Mouse (Mus musculus): ENCODE data around the gene Lmo3. TPM values are rescaled to one million over a fixed set of nuclear protein-coding genes. Genes with fewer than 3 reads are reported as not detected.

The Lmo3 gene
- total and polyA plus RNA-seq, 3 experiments: not detected

GRCm38 (mm10) chr6:138426894-138427293 lies 154.9 kb downstream of the Lmo3 start:
- Histone ChIP-seq H3K4me2 (ENCODE audit: insufficient read depth, low read depth, poor library complexity, severe bottlenecking) (no peak overlapping the region), H3K4me3 (replicated peaks in 1 of 3; ENCODE audit: low read depth in 2 of 3, low read length in 2 of 3, poor library complexity in 1 of 3) (no peak overlapping the region), H3K79me2 (replicated peaks; ENCODE audit: control insufficient read depth, extremely low read depth, insufficient read depth, poor library complexity, severe bottlenecking) (no peaks in the 10 kb centered on the region), H3K36me3 (replicated peaks in 1 of 2; ENCODE audit: control insufficient read depth in 1 of 2, insufficient read depth in 1 of 2, low read length in 1 of 2) (no peaks in the 10 kb centered on the region), H3K4me1 (ENCODE audit: control insufficient read depth in 1 of 2, insufficient read depth in 2 of 2) (no peaks in the 10 kb centered on the region), H3K27ac (ENCODE audit: insufficient read depth, low read depth) (no peak overlapping the region), H3K27me3 (replicated peaks) (no peaks in the 10 kb centered on the region), H3K9ac (ENCODE audit: insufficient read depth, low read depth) (no peak overlapping the region), H3K9me3 (replicated peaks; ENCODE audit: low read length) (peaks cover 55% of the 10 kb centered on the region)
- no peak for DNase-seq (ENCODE audit: extremely low read depth)
- TF ChIP-seq USF2 (conservative IDR thresholded peaks at IDR 0.05; ENCODE audit: low read depth, low read length) (no peak), CHD1 (IDR thresholded peaks at IDR 0.05; ENCODE audit: low read depth, low read length) (no peak), NRF1 (IDR thresholded peaks at IDR 0.05; ENCODE audit: low read depth, low read length) (no peak), CTCF (conservative IDR thresholded peaks at IDR 0.05 in 1 of 2, IDR thresholded peaks at IDR 0.05 in 1 of 2; ENCODE audit: low read depth in 2 of 2, low read length in 2 of 2) (no peak), TBP (conservative IDR thresholded peaks at IDR 0.05; ENCODE audit: low read depth, low read length) (no peak), ZC3H11A (IDR thresholded peaks at IDR 0.05; ENCODE audit: low read depth, low read length) (no peak), MYC (IDR thresholded peaks at IDR 0.05; ENCODE audit: low read depth, low read length) (no peak), GABPA (IDR thresholded peaks at IDR 0.05; ENCODE audit: insufficient replicate concordance, low read depth, low read length) (no peak), ETS1 (conservative IDR thresholded peaks at IDR 0.05; ENCODE audit: low read depth, low read length) (no peak), POLR2A (IDR thresholded peaks at IDR 0.05; ENCODE audit: low read depth, low read length) (no peak), JUND (conservative IDR thresholded peaks at IDR 0.05; ENCODE audit: low read depth, low read length) (no peak), NELFE (IDR thresholded peaks at IDR 0.05; ENCODE audit: low read depth, low read length) (no peak), UBTF (IDR thresholded peaks at IDR 0.05; ENCODE audit: low read depth, low read length) (no peak), KAT2A (IDR thresholded peaks at IDR 0.05; ENCODE audit: insufficient replicate concordance, low read length) (no peak), ZMIZ1 (IDR thresholded peaks at IDR 0.05; ENCODE audit: low read depth, low read length) (no peak)
- in situ Hi-C loops (cut with MboI; ENCODE audit: low pct_ligation_motif_present, low pct_unique_long_range_greater_than_20kb, low sequenced_read_pairs) (no loop called here), dilution Hi-C loops (cut with MboI; ENCODE audit: extremely low pct_ligation_motif_present, extremely low pct_unique_long_range_greater_than_20kb, low sequenced_read_pairs) (no loop called here)

- no peak for TF ChIP-seq POLR2A (IDR thresholded peaks at IDR 0.05; ENCODE audit: low read depth, low read length)
- no peak for TF ChIP-seq EP300 (IDR thresholded peaks at IDR 0.05; ENCODE audit: low read length)
- TF ChIP-seq BHLHE40 (IDR thresholded peaks at IDR 0.05; ENCODE audit: low read depth, low read length): no peak
- TF ChIP-seq MYC (IDR thresholded peaks at IDR 0.05; ENCODE audit: low read depth, low read length): no peak
- no peak for TF ChIP-seq E2F4 (IDR thresholded peaks at IDR 0.05; ENCODE audit: insufficient replicate concordance, low read depth, low read length)
- TF ChIP-seq ZNF384 (IDR thresholded peaks at IDR 0.05; ENCODE audit: low read depth, low read length): no peak
- TF ChIP-seq JUND (conservative IDR thresholded peaks at IDR 0.05; ENCODE audit: low read depth, low read length): no peak
- no peak for TF ChIP-seq UBTF (IDR thresholded peaks at IDR 0.05; ENCODE audit: low read depth, low read length)
- no peak for TF ChIP-seq PAX5 (IDR thresholded peaks at IDR 0.05; ENCODE audit: low read length)
- TF ChIP-seq NRF1 (IDR thresholded peaks at IDR 0.05; ENCODE audit: low read depth, low read length): no peak
- TF ChIP-seq MAZ (IDR thresholded peaks at IDR 0.05; ENCODE audit: low read depth, low read length): no peak
- no peak for TF ChIP-seq POLR2AphosphoS2 (IDR thresholded peaks at IDR 0.05; ENCODE audit: low read depth, low read length)
- no peak for TF ChIP-seq ZMIZ1 (IDR thresholded peaks at IDR 0.05; ENCODE audit: low read depth, low read length)
- no peak for TF ChIP-seq TCF12 (IDR thresholded peaks at IDR 0.05; ENCODE audit: low read depth, low read length)
- no peak for TF ChIP-seq SIN3A (IDR thresholded peaks at IDR 0.05; ENCODE audit: low read length)
- TF ChIP-seq USF2 (conservative IDR thresholded peaks at IDR 0.05; ENCODE audit: low read depth, low read length): no peak
- TF ChIP-seq KAT2A (IDR thresholded peaks at IDR 0.05; ENCODE audit: insufficient replicate concordance, low read length): no peak
- no peak for TF ChIP-seq GABPA (IDR thresholded peaks at IDR 0.05; ENCODE audit: insufficient replicate concordance, low read depth, low read length)
- no peak for TF ChIP-seq MEF2A (IDR thresholded peaks at IDR 0.05; ENCODE audit: borderline replicate concordance, low read depth, low read length)
- Histone ChIP-seq H3K4me3 (replicated peaks in 1 of 3; ENCODE audit: low read depth in 2 of 3, low read length in 2 of 3, poor library complexity in 1 of 3) (no peak overlapping the region), H3K27me3 (replicated peaks) (no peaks in the 10 kb centered on the region), H3K27ac (ENCODE audit: insufficient read depth, low read depth) (no peak overlapping the region), H3K9me3 (replicated peaks; ENCODE audit: low read length) (peaks cover 65% of the 10 kb centered on the region), H3K4me2 (ENCODE audit: insufficient read depth, low read depth, poor library complexity, severe bottlenecking) (no peak overlapping the region), H3K4me1 (ENCODE audit: control insufficient read depth in 1 of 2, insufficient read depth in 2 of 2) (no peaks in the 10 kb centered on the region), H3K79me2 (replicated peaks; ENCODE audit: control insufficient read depth, extremely low read depth, insufficient read depth, poor library complexity, severe bottlenecking) (no peaks in the 10 kb centered on the region), H3K36me3 (replicated peaks in 1 of 2; ENCODE audit: control insufficient read depth in 1 of 2, insufficient read depth in 1 of 2, low read length in 1 of 2) (no peaks in the 10 kb centered on the region), H3K9ac (ENCODE audit: insufficient read depth, low read depth) (no peak overlapping the region)
- in situ Hi-C loops (cut with MboI; ENCODE audit: low pct_ligation_motif_present, low pct_unique_long_range_greater_than_20kb, low sequenced_read_pairs) (no loop called here), dilution Hi-C loops (cut with MboI; ENCODE audit: extremely low pct_ligation_motif_present, extremely low pct_unique_long_range_greater_than_20kb, low sequenced_read_pairs) (no loop called here)
- DNase-seq (ENCODE audit: extremely low read depth): no peak
These were observed 157.1 kb downstream of the Lmo3 start for GRCm38 (mm10) chr6:138424514-138425225.
